Mouse (Mus musculus): Measurements from ENCODE around the gene Ncoa4.
"Not testable (repeated sequence)": the region's sequence is repeated elsewhere in the genome, so short reads cannot be mapped to it uniquely, and the experiment has no call there.

Ncoa4 gene

GRCm38 (mm10) chr14:32161090-32161885 is 1.6 kb downstream of the Ncoa4 start:
- DNase-seq, result no peak

GRCm38 (mm10) chr14:32162231-32162630 is 2.6 kb downstream of the Ncoa4 start:
- DNase-seq, result no peak

GRCm38 (mm10) chr14:32163203-32163888 is 3.7 kb downstream of the Ncoa4 start:
- DNase-seq, result no peak

GRCm38 (mm10) chr14:32164173-32165051 is 4.7 kb downstream of the Ncoa4 start:
- no peak for DNase-seq

GRCm38 (mm10) chr14:32165278-32166061 is 5.8 kb downstream of the Ncoa4 start:
- DNase-seq, result peak; percentile 72 to 81

- DNase-seq, result no peak
Observed at GRCm38 (mm10) chr14:32166062-32166441, 6.4 kb downstream of the Ncoa4 start.

- DNase-seq, result no peak
Observed at GRCm38 (mm10) chr14:32166840-32167239, 7.2 kb downstream of the Ncoa4 start.

GRCm38 (mm10) chr14:32167326-32167725 is 7.7 kb downstream of the Ncoa4 start:
- DNase-seq, result no peak

- no peak for DNase-seq
Observed at GRCm38 (mm10) chr14:32168653-32169231, 9.1 kb downstream of the Ncoa4 start.

GRCm38 (mm10) chr14:32170137-32170536 is 10.5 kb downstream of the Ncoa4 start:
- no peak for DNase-seq

- no peak for DNase-seq
Observed at GRCm38 (mm10) chr14:32175310-32175709, 15.6 kb downstream of the Ncoa4 start.

GRCm38 (mm10) chr14:32176590-32176989 is 16.9 kb downstream of the Ncoa4 start:
- DNase-seq, result not testable (repeated sequence)

GRCm38 (mm10) chr14:32179393-32180195 is 19.9 kb downstream of the Ncoa4 start:
- no peak for DNase-seq

GRCm38 (mm10) chr14:32180861-32181260 is 21.2 kb downstream of the Ncoa4 start:
- DNase-seq, result no peak

- DNase-seq, result no peak
Observed at GRCm38 (mm10) chr14:32183846-32184245, 24.2 kb downstream of the Ncoa4 start.

GRCm38 (mm10) chr14:32190627-32191391 is 31.1 kb downstream of the Ncoa4 start:
- no peak for DNase-seq

GRCm38 (mm10) chr14:32191926-32192325 is 32.3 kb downstream of the Ncoa4 start:
- no peak for DNase-seq

- DNase-seq, result no peak
Observed at GRCm38 (mm10) chr14:32192437-32192836, 32.8 kb downstream of the Ncoa4 start.

GRCm38 (mm10) chr14:32193557-32193956 is 33.9 kb downstream of the Ncoa4 start:
- DNase-seq, result not testable (repeated sequence)

GRCm38 (mm10) chr14:32201354-32201753 is 41.7 kb downstream of the Ncoa4 start:
- no peak for DNase-seq

Data from thymus, adult 18-20 months (tissue).